Mouse (Mus musculus) cerebellum, adult 2 months (tissue): Measurements from ENCODE around the gene Nans. TPM values are rescaled to one million over a fixed set of nuclear protein-coding genes. Genes with fewer than 3 reads are reported as not detected.

Experiments
- DNase-seq, 2 experiments: peaks; one replicate each; pipeline ENCODE4 v3.0.0; 2021
- H3K27ac ChIP-seq: fragments of 200-500 bp; 2 replicates; pipeline ENCODE4 v1.5.1; 2012; ENCODE audit warnings: low read length, control low read depth, inconsistent platforms; ENCODE audit not compliant: insufficient read depth
- H3K27me3 ChIP-seq: fragments of 200-500 bp; 2 replicates; pipeline ENCODE4 v1.6.1; 2012; ENCODE audit warnings: inconsistent platforms, mild to moderate bottlenecking, low read length, moderate library complexity; ENCODE audit not compliant: control insufficient read depth, insufficient read depth
- H3K4me1 ChIP-seq: fragments of 200-500 bp; 2 replicates; pipeline ENCODE4 v1.6.1; 2011; ENCODE audit warnings: low read length; ENCODE audit not compliant: control insufficient read depth, insufficient read depth
- H3K4me3 ChIP-seq: fragments of 200-500 bp; replicated peaks from 2 replicates; pipeline ENCODE3; 2011; ENCODE audit warnings: mild to moderate bottlenecking, low read depth, low read length, control low read depth; ENCODE audit not compliant: insufficient read depth
- CTCF ChIP-seq: fragments of 200-500 bp; IDR thresholded peaks from 2 replicates; pipeline ENCODE4 v1.5.1; 2011; ENCODE audit warnings: low read depth, mild to moderate bottlenecking, control low read depth, low read length, moderate library complexity, borderline replicate concordance; ENCODE audit not compliant: insufficient read depth
- POLR2A ChIP-seq: fragments of 200-500 bp; IDR thresholded peaks from 2 replicates; pipeline ENCODE4 v1.6.1; 2011; ENCODE audit warnings: low read length, control low read depth, borderline replicate concordance; ENCODE audit not compliant: insufficient read depth
- WGBS: fragments of 180-500 bp; shearing (Covaris S2); methylation state at CpG from one replicate; pipeline ENCODE4 v1.1.7; 2018; 5-methylcytosine and 5-hydroxymethylcytosine counted together
- polyA plus RNA-seq: library from polyadenylated mRNA; depleted of rRNA; stranded (reverse); fragments of >200 nt; gene quantifications from 2 replicates; pipeline ENCODE4 v1.2.3, GENCODE M21; 2012

Gene Nans
- polyA plus RNA-seq, 1 experiment, result 30.3 TPM

- Histone ChIP-seq H3K27ac (no peak overlapping the region), H3K4me1 (peaks cover 4% of the 10 kb centered on the region; the same call in 1 of the 2 replicates), H3K4me3 (peak overlapping the region; percentile 55), H3K27me3 (no peaks in the 10 kb centered on the region)
- WGBS, result 1% methylated on average over 94 of the region's 94 CpGs
- DNase-seq, result peak; percentile 89 to 91
- TF ChIP-seq POLR2A (peak; percentile 66), CTCF (no peak)
Observed at GRCm38 (mm10) chr4:46506801-46507610, 18.0 kb downstream of the Nans start.

GRCm38 (mm10) chr4:46507736-46508460 is 18.9 kb downstream of the Nans start:
- no peaks in the 10 kb centered on the region for H3K27me3 ChIP-seq
- WGBS, result 12% methylated on average over 16 of the region's 16 CpGs
- TF ChIP-seq CTCF, result peak; percentile 73
- no peak for TF ChIP-seq POLR2A
- no peak overlapping the region for H3K27ac ChIP-seq
- H3K4me1 ChIP-seq, result peaks cover 4% of the 10 kb centered on the region; the same call in 1 of the 2 replicates
- peak; percentile 67 to 76 for DNase-seq
- no peak overlapping the region for H3K4me3 ChIP-seq

- H3K4me1 ChIP-seq, result no peaks in the 10 kb centered on the region
- H3K4me3 ChIP-seq, result no peak overlapping the region
- no peak for DNase-seq
- TF ChIP-seq POLR2A (no peak), CTCF (no peak)
- WGBS, result 82% methylated on average over 2 of the region's 2 CpGs
- no peaks in the 10 kb centered on the region for H3K27me3 ChIP-seq
- H3K27ac ChIP-seq, result no peak overlapping the region
Observed at GRCm38 (mm10) chr4:46520491-46520890, 31.4 kb downstream of the Nans start.

- H3K27me3 ChIP-seq, result no peaks in the 10 kb centered on the region
- TF ChIP-seq CTCF, result no peak
- TF ChIP-seq POLR2A, result no peak
- H3K4me3 ChIP-seq, result no peak overlapping the region
- DNase-seq, result no peak
- WGBS, result 64% methylated on average over 10 of the region's 10 CpGs
- no peaks in the 10 kb centered on the region for H3K4me1 ChIP-seq
- no peak overlapping the region for H3K27ac ChIP-seq
Observed at GRCm38 (mm10) chr4:46521457-46521856, 32.4 kb downstream of the Nans start.

- no peaks in the 10 kb centered on the region for H3K27me3 ChIP-seq
- 73% methylated on average over 4 of the region's 4 CpGs for WGBS
- H3K4me3 ChIP-seq, result no peak overlapping the region
- no peaks in the 10 kb centered on the region for H3K4me1 ChIP-seq
- no peak for DNase-seq
- no peak overlapping the region for H3K27ac ChIP-seq
- no peak for TF ChIP-seq CTCF
- no peak for TF ChIP-seq POLR2A
Observed at GRCm38 (mm10) chr4:46523324-46523723, 34.3 kb downstream of the Nans start.

- WGBS, result 90% methylated on average over 3 of the region's 3 CpGs
- DNase-seq, result no peak
- Histone ChIP-seq H3K27ac (no peak overlapping the region), H3K27me3 (no peaks in the 10 kb centered on the region), H3K4me1 (no peaks in the 10 kb centered on the region), H3K4me3 (no peak overlapping the region)
- TF ChIP-seq POLR2A (no peak), CTCF (no peak)
Observed at GRCm38 (mm10) chr4:46526226-46526625, 37.2 kb downstream of the Nans start.

- Histone ChIP-seq H3K27ac (no peak overlapping the region), H3K27me3 (no peaks in the 10 kb centered on the region), H3K4me1 (no peaks in the 10 kb centered on the region), H3K4me3 (no peak overlapping the region)
- DNase-seq, result no peak
- TF ChIP-seq POLR2A (no peak), CTCF (peak; percentile 24; the same call in 1 of the 2 replicates)
- WGBS, result 46% methylated on average over 17 of the region's 17 CpGs
Observed at GRCm38 (mm10) chr4:46526798-46527557, 37.9 kb downstream of the Nans start.
